Mouse (Mus musculus) MEL (cell line): Measurements from ENCODE around the gene Axin1.

Experiments used
- CTCF ChIP-seq, 3 experiments: IDR thresholded peaks in 2 of 3; conservative IDR thresholded peaks in 1 of 3; 2 replicates each; pipeline ENCODE4 v1.5.1; 2011 to 2012; ENCODE audit warnings: low read length in 3 of 3, low read depth in 2 of 3, mild to moderate bottlenecking in 2 of 3, improper control_type of control experiment in 1 of 3, inconsistent platforms in 1 of 3, mixed read lengths in 1 of 3, moderate library complexity in 1 of 3; ENCODE audit not compliant: control insufficient read depth in 1 of 3, insufficient read depth in 1 of 3, poor library complexity in 1 of 3, severe bottlenecking in 1 of 3
- EP300 ChIP-seq, 2 experiments: IDR thresholded peaks; 2 replicates each; pipeline ENCODE4 v1.6.1; 2011; ENCODE audit warnings: improper control_type of control experiment in 2 of 2, low read length in 2 of 2, low read depth in 1 of 2, mild to moderate bottlenecking in 1 of 2
- ETS1 ChIP-seq: IDR thresholded peaks from 2 replicates; pipeline ENCODE4 v1.6.1; 2012; ENCODE audit warnings: low read depth, mild to moderate bottlenecking, inconsistent platforms, low read length, improper control_type of control experiment, moderate library complexity
- HCFC1 ChIP-seq: IDR thresholded peaks from 2 replicates; pipeline ENCODE4 v1.6.1; 2012; ENCODE audit warnings: low read depth, mild to moderate bottlenecking, inconsistent platforms, low read length, improper control_type of control experiment, moderate library complexity
- MAX ChIP-seq: IDR thresholded peaks from 2 replicates; pipeline ENCODE4 v1.6.1; 2011; ENCODE audit warnings: low read length, improper control_type of control experiment
- MEF2A ChIP-seq: IDR thresholded peaks from 2 replicates; pipeline ENCODE4 v1.6.1; 2014; ENCODE audit warnings: low read depth, mild to moderate bottlenecking, inconsistent platforms, low read length, improper control_type of control experiment; ENCODE audit not compliant: poor library complexity, insufficient replicate concordance, severe bottlenecking; ENCODE audit errors: extremely low read depth
- NRF1 ChIP-seq: IDR thresholded peaks from 2 replicates; pipeline ENCODE4 v1.6.1; 2014; ENCODE audit warnings: low read depth, mild to moderate bottlenecking, inconsistent platforms, low read length, improper control_type of control experiment, moderate library complexity; ENCODE audit not compliant: poor library complexity, insufficient read depth, severe bottlenecking
- POLR2A ChIP-seq, 2 experiments: IDR thresholded peaks; 2 replicates each; pipeline ENCODE4 v1.6.1; 2011 to 2012; ENCODE audit warnings: low read length in 2 of 2, mild to moderate bottlenecking in 2 of 2, control low read depth in 1 of 2, improper control_type of control experiment in 1 of 2, low read depth in 1 of 2, moderate library complexity in 1 of 2; ENCODE audit not compliant: control insufficient read depth in 1 of 2, insufficient read depth in 1 of 2, poor library complexity in 1 of 2
- TBP ChIP-seq: IDR thresholded peaks from 2 replicates; pipeline ENCODE4 v1.8.0; 2011; ENCODE audit warnings: low read depth, low read length, improper control_type of control experiment
- TCF12 ChIP-seq: IDR thresholded peaks from 2 replicates; pipeline ENCODE4 v1.6.1; 2014; ENCODE audit warnings: low read depth, mild to moderate bottlenecking, inconsistent platforms, low read length, improper control_type of control experiment, moderate library complexity

DNA sequence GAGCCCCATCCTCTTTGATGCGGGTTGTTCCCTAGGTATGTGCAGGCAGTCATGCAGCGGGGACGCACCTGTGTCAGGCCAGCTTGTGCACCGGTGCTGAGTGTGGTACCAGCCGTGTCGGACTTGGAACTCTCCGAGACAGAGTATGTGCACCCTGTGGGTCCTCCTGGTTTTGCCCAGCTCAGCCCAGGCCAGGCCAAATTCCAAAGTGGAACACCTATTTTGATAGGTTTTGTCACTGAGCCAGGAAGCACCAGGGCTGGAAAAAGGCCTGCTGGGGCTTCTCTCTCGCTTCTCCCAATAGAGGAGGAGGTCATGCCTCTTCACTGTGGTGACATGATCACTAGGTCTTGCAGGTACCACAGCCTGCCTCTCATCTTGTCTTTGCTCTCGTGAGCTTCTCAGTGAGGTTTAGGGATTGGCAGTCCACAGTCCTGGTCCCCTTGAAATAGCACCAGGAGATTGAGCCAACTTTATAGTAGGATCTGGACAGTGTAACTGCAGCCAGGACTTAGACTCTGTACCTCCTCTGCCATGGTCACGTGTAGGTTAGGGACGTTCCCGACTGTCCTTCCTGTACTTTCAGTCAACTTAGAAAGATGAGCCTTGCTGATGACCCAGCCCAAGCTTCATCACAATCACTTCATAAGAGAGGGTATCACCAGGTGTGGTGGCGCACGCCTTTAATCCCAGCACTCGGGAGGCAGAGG lies 54.1 kb downstream of the Axin1 start:
- TF ChIP-seq CTCF (IDR thresholded peaks at IDR 0.05 in 2 of 3, conservative IDR thresholded peaks at IDR 0.05 in 1 of 3; ENCODE audit: control insufficient read depth in 1 of 3, insufficient read depth in 1 of 3, low read depth in 2 of 3, low read length in 3 of 3, poor library complexity in 1 of 3, severe bottlenecking in 1 of 3) (no peak), POLR2A (IDR thresholded peaks at IDR 0.05; ENCODE audit: control insufficient read depth in 1 of 2, insufficient read depth in 1 of 2, low read depth in 1 of 2, low read length in 2 of 2, poor library complexity in 1 of 2) (no peak), MAX (no peak), ETS1 (no peak), TBP (no peak), TCF12 (no peak), MEF2A (no peak), NRF1 (no peak), EP300 (IDR thresholded peaks at IDR 0.05; ENCODE audit: low read depth in 1 of 2, low read length in 2 of 2) (no peak), HCFC1 (no peak)
